Mouse (Mus musculus) kidney, postnatal 0 days (tissue): ENCODE measurements at regions not wholly inside any gene's neighbourhood (a gene's known extent, or its start where the extent isn't known, plus 50 kb on each side); places are given as distances from the start of the nearest gene placed in this dataset.
A peak's percentile ranks its signal among the peaks of the same experiment; 100 is the strongest.

Experiments
- ATAC-seq: fragments of 200-750 bp; cut with Nextera tagmentation; replicated peaks from 2 replicates; pipeline ENCODE4 v1.8.0; 2017; ENCODE audit warnings: low read depth, moderate number of reproducible peaks, moderate TSS enrichment, moderate library complexity; ENCODE audit not compliant: low FRiP score
- DNase-seq: peaks from one replicate; pipeline ENCODE4 v3.0.0-alpha.2; 2016; ENCODE audit warnings: low spot score
- H3K27ac ChIP-seq: fragments of 300-500 bp; sonication (generic); 2 replicates; pipeline ENCODE4 v1.5.1; 2014; ENCODE audit warnings: mild to moderate bottlenecking
- H3K27me3 ChIP-seq: fragments of 300-500 bp; sonication (generic); 2 replicates; pipeline ENCODE4 v1.6.1; 2014; ENCODE audit warnings: low read length, mixed read lengths; ENCODE audit not compliant: insufficient read depth
- H3K36me3 ChIP-seq: fragments of 300-500 bp; sonication (generic); 2 replicates; pipeline ENCODE4 v1.6.1; 2014; ENCODE audit warnings: low read length, mixed read lengths; ENCODE audit not compliant: insufficient read depth
- H3K4me1 ChIP-seq: fragments of 300-500 bp; sonication (generic); replicated peaks from 2 replicates; pipeline ENCODE4 v1.6.1; 2014; ENCODE audit warnings: antibody characterized with exemption, low read length, mixed read lengths; ENCODE audit not compliant: insufficient read depth
- H3K4me2 ChIP-seq: fragments of 300-500 bp; sonication (generic); 2 replicates; pipeline ENCODE4 v1.6.1; 2014; ENCODE audit warnings: mild to moderate bottlenecking, low read length, moderate library complexity, mixed read lengths
- H3K4me3 ChIP-seq: fragments of 300-500 bp; sonication (generic); replicated peaks from 2 replicates; pipeline ENCODE4 v1.5.1; 2014; ENCODE audit warnings: low read depth, low read length
- H3K9ac ChIP-seq: fragments of 300-500 bp; sonication (generic); 2 replicates; pipeline ENCODE4 v1.6.1; 2014; ENCODE audit warnings: low read depth, low read length
- H3K9me3 ChIP-seq: fragments of 300-500 bp; sonication (generic); replicated peaks from 2 replicates; pipeline ENCODE4 v1.6.1; 2016; ENCODE audit warnings: low read length, inconsistent platforms, mixed read lengths
- CTCF ChIP-seq: IDR thresholded peaks from 2 replicates; pipeline ENCODE4 v1.5.1; 2016; ENCODE audit warnings: antibody characterized with exemption, low read depth, mild to moderate bottlenecking, moderate library complexity
- WGBS: fragments of 180-500 bp; shearing (Covaris S2); extraction: QIAGEN DNeasy Blood & Tissue Kit; methylation state at CpG from one replicate; pipeline ENCODE4 v1.1.7; 2014; 5-methylcytosine and 5-hydroxymethylcytosine counted together

GRCm38 (mm10) chr13:84878178-84878849, 310.9 kb upstream of the Ccnh start:
- Histone ChIP-seq H3K9ac (no peak overlapping the region), H3K9me3 (no peaks in the 10 kb centered on the region), H3K27ac (no peak overlapping the region), H3K4me1 (no peaks in the 10 kb centered on the region), H3K4me2 (no peak overlapping the region), H3K27me3 (no peaks in the 10 kb centered on the region), H3K36me3 (no peaks in the 10 kb centered on the region), H3K4me3 (no peak overlapping the region)
- TF ChIP-seq CTCF = no peak
- no peak for DNase-seq
- WGBS = 76% methylated on average over 1 of the region's 1 CpGs
- ATAC-seq = no peak

GRCm38 (mm10) chr13:84905347-84905981, 283.7 kb upstream of the Ccnh start:
- Histone ChIP-seq H3K9ac (no peak overlapping the region), H3K36me3 (no peaks in the 10 kb centered on the region), H3K9me3 (no peaks in the 10 kb centered on the region), H3K27ac (no peak overlapping the region), H3K4me3 (no peak overlapping the region), H3K4me2 (no peak overlapping the region), H3K27me3 (no peaks in the 10 kb centered on the region), H3K4me1 (no peaks in the 10 kb centered on the region)
- DNase-seq = no peak
- ATAC-seq = no peak
- no peak for TF ChIP-seq CTCF
- WGBS = 85% methylated on average over 6 of the region's 6 CpGs

GRCm38 (mm10) chr13:84905994-84906393, 283.2 kb upstream of the Ccnh start:
- H3K9ac ChIP-seq = no peak overlapping the region
- DNase-seq (no peak), ATAC-seq (no peak)
- 66% methylated on average over 3 of the region's 3 CpGs for WGBS
- H3K4me3 ChIP-seq = no peak overlapping the region
- no peak overlapping the region for H3K4me2 ChIP-seq
- TF ChIP-seq CTCF = no peak
- H3K36me3 ChIP-seq = no peaks in the 10 kb centered on the region
- no peak overlapping the region for H3K27ac ChIP-seq
- H3K4me1 ChIP-seq = no peaks in the 10 kb centered on the region
- no peaks in the 10 kb centered on the region for H3K27me3 ChIP-seq
- no peaks in the 10 kb centered on the region for H3K9me3 ChIP-seq

GRCm38 (mm10) chr13:84931271-84931670, 257.9 kb upstream of the Ccnh start:
- no peak for TF ChIP-seq CTCF
- no peaks in the 10 kb centered on the region for H3K36me3 ChIP-seq
- no peaks in the 10 kb centered on the region for H3K4me1 ChIP-seq
- no peak overlapping the region for H3K4me3 ChIP-seq
- H3K9me3 ChIP-seq = no peaks in the 10 kb centered on the region
- ATAC-seq (no peak), DNase-seq (no peak)
- H3K27ac ChIP-seq = no peak overlapping the region
- no peaks in the 10 kb centered on the region for H3K27me3 ChIP-seq
- no peak overlapping the region for H3K4me2 ChIP-seq
- 84% methylated on average over 1 of the region's 1 CpGs for WGBS
- no peak overlapping the region for H3K9ac ChIP-seq

- Histone ChIP-seq H3K9ac (no peak overlapping the region), H3K36me3 (no peaks in the 10 kb centered on the region), H3K27ac (no peak overlapping the region), H3K27me3 (no peaks in the 10 kb centered on the region), H3K4me3 (no peak overlapping the region), H3K4me2 (no peak overlapping the region), H3K9me3 (no peaks in the 10 kb centered on the region), H3K4me1 (no peaks in the 10 kb centered on the region)
- no peak for TF ChIP-seq CTCF
- 85% methylated on average over 1 of the region's 1 CpGs for WGBS
- DNase-seq = no peak
- ATAC-seq = no peak
These were observed 253.6 kb upstream of the Ccnh start for GRCm38 (mm10) chr13:84935610-84936009.

GRCm38 (mm10) chr13:84939695-84940094, 249.5 kb upstream of the Ccnh start:
- 89% methylated on average over 7 of the region's 7 CpGs for WGBS
- H3K9me3 ChIP-seq = no peaks in the 10 kb centered on the region
- no peaks in the 10 kb centered on the region for H3K27me3 ChIP-seq
- ATAC-seq (no peak), DNase-seq (no peak)
- H3K4me2 ChIP-seq = no peak overlapping the region
- H3K27ac ChIP-seq = no peak overlapping the region
- no peak overlapping the region for H3K9ac ChIP-seq
- no peak overlapping the region for H3K4me3 ChIP-seq
- TF ChIP-seq CTCF = no peak
- no peaks in the 10 kb centered on the region for H3K4me1 ChIP-seq
- H3K36me3 ChIP-seq = no peaks in the 10 kb centered on the region

GRCm38 (mm10) chr13:84940936-84941335, 248.3 kb upstream of the Ccnh start:
- Histone ChIP-seq H3K27ac (no peak overlapping the region), H3K36me3 (no peaks in the 10 kb centered on the region), H3K27me3 (no peaks in the 10 kb centered on the region), H3K9ac (no peak overlapping the region), H3K4me2 (no peak overlapping the region), H3K4me3 (no peak overlapping the region), H3K4me1 (no peaks in the 10 kb centered on the region), H3K9me3 (no peaks in the 10 kb centered on the region)
- no peak for TF ChIP-seq CTCF
- ATAC-seq (peak; percentile 74), DNase-seq (peak; percentile 15)
- 88% methylated on average over 1 of the region's 1 CpGs for WGBS
